Mouse (Mus musculus) liver, adult 10 weeks (tissue): ENCODE results near the gene Sncb. TPM values are rescaled to one million over a fixed set of nuclear protein-coding genes. Genes with fewer than 3 reads are reported as not detected.

Source experiments
- polyA plus RNA-seq: library from polyadenylated mRNA; stranded (reverse); fragments of 350-450 nt; fragmentation: Illumina TruSeq; extraction: RNeasy Lipid Tissue Mini Kit (QIAGEN cat#74804); gene quantifications from one replicate; pipeline ENCODE4 v1.2.3, GENCODE M21; 2014; ENCODE audit warnings: low read depth, low replicate concordance

The Sncb gene
- not detected for polyA plus RNA-seq

GRCm38 (mm10) chr13:54766192-54766768 lies at the start of gene Sncb:
Sncb (minus strand) TSS chr13:54766595.

GRCm38 (mm10) chr13:54788740-54789560 lies 22.6 kb upstream of the Sncb start, which contains the start of gene Tspan17:
Tspan17 (plus strand) TSS chr13:54789377.

GRCm38 (mm10) chr13:54783698-54784097 lies 17.3 kb upstream of the Sncb start, which contains the start of gene Eif4e1b:
Eif4e1b (plus strand) TSS chr13:54783998.

GRCm38 (mm10) chr13:54749864-54750411 lies 16.5 kb downstream of the Sncb start, which contains the start of gene Gprin1:
Gprin1 (minus strand) TSS chr13:54749874.

Other genes with a start within 250 kb of the Sncb start
- gene 4833439L19Rik, start 201.2 kb downstream of the Sncb start, polyA plus RNA-seq: 50.6 TPM
- gene Arl10, start 191.6 kb downstream of the Sncb start, polyA plus RNA-seq: 1.2 TPM
- 13.0 TPM for gene Nop16, start 176.5 kb downstream of the Sncb start, polyA plus RNA-seq
- 29.7 TPM for gene Higd2a, start 176.4 kb downstream of the Sncb start, polyA plus RNA-seq
- gene Cltb, start 155.3 kb downstream of the Sncb start, polyA plus RNA-seq: 8.8 TPM
- 35.5 TPM for gene Faf2, start 144.8 kb downstream of the Sncb start, polyA plus RNA-seq
- 12.2 TPM for gene Rnf44, start 72.7 kb downstream of the Sncb start, polyA plus RNA-seq
- gene Cdhr2, start 65.1 kb downstream of the Sncb start, polyA plus RNA-seq: not detected
- gene Gprin1, start 16.7 kb downstream of the Sncb start, polyA plus RNA-seq: not detected
- gene Eif4e1b, start 17.4 kb upstream of the Sncb start, polyA plus RNA-seq: not detected
- gene Tspan17, start 22.8 kb upstream of the Sncb start, polyA plus RNA-seq: not detected
- not detected for gene Unc5a, start 182.8 kb upstream of the Sncb start, polyA plus RNA-seq